In genomic region chr12:87442177-87443114, GRCm38 (mm10) we compare ENCODE assay signal across 9 mouse cellular contexts. TPM values are rescaled to one million over a fixed set of nuclear protein-coding genes. Genes with fewer than 3 reads are reported as not detected.
DNase-seq lines count a peak whose midpoint lies in the region; ATAC-seq and TF ChIP-seq lines count a peak whose summit lies in the region.
"Had no signal": no experiment of that assay in that cellular context is flagged by ENCODE, and none has a peak within 500 bp of the region (broad histone marks: within the 10 kb centered on the region; RNA-seq: fewer than 3 reads in every experiment).

No protein-coding gene starts in this region.

- no peak for DNase-seq in heart, postnatal 0 days (ENCODE audit: low spot score)
- no peak for DNase-seq in heart, adult 11 months
- DNase-seq in ES-E14 (ENCODE audit: low read depth, low spot score), result no peak
- no peak for DNase-seq in forebrain, embryonic 11.5 days (ENCODE audit: low spot score)
- peak; percentile 23 for DNase-seq in stomach, postnatal 0 days (ENCODE audit: low spot score)
- no peak for DNase-seq in frontal cortex, postnatal 10 days (ENCODE audit: low spot score in 2 of 2)
- DNase-seq in ovary, adult 18-20 months (ENCODE audit: low spot score), result no peak

- no peak for TF ChIP-seq EP300 in heart, postnatal 0 days (IDR thresholded peaks at IDR 0.05; ENCODE audit: low read depth)
- TF ChIP-seq EP300 in stomach, postnatal 0 days (optimal IDR thresholded peaks at IDR 0.05), result no peak

- in situ Hi-C loops in ES-E14 (cut with MboI; ENCODE audit: low sequenced_read_pairs in 2 of 2, unreplicated experiment in 2 of 2), result no loop called here

- H3K4me2 ChIP-seq in heart, postnatal 0 days (ENCODE audit: low read depth, low read length), result peak overlapping the region; percentile 82
- peak overlapping the region; percentile 50 for H3K4me2 ChIP-seq in forebrain, embryonic 11.5 days (ENCODE audit: low read depth, low read length, severe bottlenecking)
- peak overlapping the region; percentile 76 for H3K4me2 ChIP-seq in liver, embryonic 12.5 days
- peak overlapping the region; percentile 62 for H3K4me2 ChIP-seq in stomach, postnatal 0 days (replicated peaks; ENCODE audit: low read depth)

- WGBS in heart, postnatal 0 days, result 16% methylated on average over 12 of the region's 12 CpGs
- WGBS in forebrain, embryonic 11.5 days, result 27% methylated on average over 12 of the region's 12 CpGs
- WGBS in liver, embryonic 12.5 days (ENCODE audit: insufficient replicate concordance), result 16% methylated on average over 12 of the region's 12 CpGs
- WGBS in stomach, postnatal 0 days, result 14% methylated on average over 12 of the region's 12 CpGs

- H3K27me3 ChIP-seq in heart, postnatal 0 days (ENCODE audit: control insufficient read depth, insufficient read depth, low read length), result no peaks in the 10 kb centered on the region
- no peaks in the 10 kb centered on the region for H3K27me3 ChIP-seq in forebrain, embryonic 11.5 days (ENCODE audit: control insufficient read depth, insufficient read depth, low read length)
- no peaks in the 10 kb centered on the region for H3K27me3 ChIP-seq in liver, embryonic 12.5 days (replicated peaks)
- no peaks in the 10 kb centered on the region for H3K27me3 ChIP-seq in stomach, postnatal 0 days (ENCODE audit: control insufficient read depth, insufficient read depth, low read length)

- peaks cover 51% of the 10 kb centered on the region for H3K36me3 ChIP-seq in heart, postnatal 0 days (replicated peaks; ENCODE audit: control insufficient read depth, insufficient read depth, low read length)
- H3K36me3 ChIP-seq in ES-E14 (ENCODE audit: control insufficient read depth, insufficient read depth, low read length, poor library complexity, severe bottlenecking), result peaks cover 31% of the 10 kb centered on the region
- peaks cover 3% of the 10 kb centered on the region; the same call in 1 of the 2 replicates for H3K36me3 ChIP-seq in forebrain, embryonic 11.5 days (ENCODE audit: control insufficient read depth, insufficient read depth, low read length)
- peaks cover 62% of the 10 kb centered on the region for H3K36me3 ChIP-seq in liver, embryonic 12.5 days
- H3K36me3 ChIP-seq in stomach, postnatal 0 days (ENCODE audit: control insufficient read depth, insufficient read depth, low read length), result 0 out of 2 replicates have a peak, but pooled peaks cover 4% of the 10 kb centered on the region

- ATAC-seq in heart, postnatal 0 days (ENCODE audit: insufficient read depth, low read depth), result no peak
- no peak for ATAC-seq in forebrain, embryonic 11.5 days (replicated peaks; ENCODE audit: low FRiP score)
- ATAC-seq in liver, embryonic 12.5 days, result peak; percentile 25
- ATAC-seq in stomach, postnatal 0 days (ENCODE audit: low FRiP score, low TSS enrichment), result peak; percentile 31; the same call in 1 of the 2 replicates

- H3K4me1 ChIP-seq in heart, postnatal 0 days (ENCODE audit: control insufficient read depth, insufficient read depth), result peaks cover 19% of the 10 kb centered on the region
- peaks cover 0 to 2% of the 10 kb centered on the region in 2 experiments; a peak in 1 of 4 replicates for H3K4me1 ChIP-seq in ES-E14 (ENCODE audit: control insufficient read depth in 2 of 2, insufficient read depth in 2 of 2, low read length in 2 of 2, poor library complexity in 1 of 2)
- H3K4me1 ChIP-seq in forebrain, embryonic 11.5 days (replicated peaks; ENCODE audit: control insufficient read depth, insufficient read depth, low read length), result no peaks in the 10 kb centered on the region
- H3K4me1 ChIP-seq in liver, embryonic 12.5 days, result peaks cover 25% of the 10 kb centered on the region
- 0 out of 2 replicates have a peak, but pooled peaks cover 3% of the 10 kb centered on the region for H3K4me1 ChIP-seq in stomach, postnatal 0 days (replicated peaks; ENCODE audit: control insufficient read depth, insufficient read depth)

- H3K9ac ChIP-seq in heart, postnatal 0 days (replicated peaks; ENCODE audit: low read depth, low read length), result peak overlapping the region; percentile 77
- H3K9ac ChIP-seq in ES-E14 (ENCODE audit: insufficient read depth, low read depth, low read length, poor library complexity, severe bottlenecking), result peak overlapping the region; percentile 95
- H3K9ac ChIP-seq in forebrain, embryonic 11.5 days (ENCODE audit: low read length), result peak overlapping the region; percentile 96
- peak overlapping the region; percentile 94 for H3K9ac ChIP-seq in liver, embryonic 12.5 days
- H3K9ac ChIP-seq in stomach, postnatal 0 days (ENCODE audit: low read length), result peak overlapping the region; percentile 96

- no peak for TF ChIP-seq CTCF in heart, postnatal 0 days (IDR thresholded peaks at IDR 0.05; ENCODE audit: low read depth)
- no peak for TF ChIP-seq CTCF in stomach, postnatal 0 days (IDR thresholded peaks at IDR 0.05; ENCODE audit: low read depth)

- no peaks in the 10 kb centered on the region for H3K9me3 ChIP-seq in heart, postnatal 0 days (replicated peaks; ENCODE audit: control insufficient read depth, low read length)
- H3K9me3 ChIP-seq in ES-E14 (ENCODE audit: control insufficient read depth, insufficient read depth, low read depth, low read length), result no peaks in the 10 kb centered on the region
- no peaks in the 10 kb centered on the region for H3K9me3 ChIP-seq in forebrain, embryonic 11.5 days (ENCODE audit: control insufficient read depth, low read length)
- no peaks in the 10 kb centered on the region for H3K9me3 ChIP-seq in liver, embryonic 12.5 days (replicated peaks)
- no peaks in the 10 kb centered on the region for H3K9me3 ChIP-seq in stomach, postnatal 0 days (ENCODE audit: control insufficient read depth, low read length)

- peak overlapping the region; percentile 94 for H3K4me3 ChIP-seq in heart, postnatal 0 days (ENCODE audit: low read depth, low read length)
- H3K4me3 ChIP-seq in ES-E14 (ENCODE audit: insufficient read depth in 1 of 2, low read depth in 1 of 2, low read length in 2 of 2, poor library complexity in 1 of 2, severe bottlenecking in 1 of 2), result peak overlapping the region; percentile 98 to 99
- peak overlapping the region; percentile 97 for H3K4me3 ChIP-seq in forebrain, embryonic 11.5 days (ENCODE audit: low read depth, low read length)
- H3K4me3 ChIP-seq in liver, embryonic 12.5 days, result peak overlapping the region; percentile 95
- H3K4me3 ChIP-seq in stomach, postnatal 0 days (ENCODE audit: low read depth, low read length), result peak overlapping the region; percentile 99

- H3K27ac ChIP-seq in heart, postnatal 0 days (ENCODE audit: low read depth), result peak overlapping the region; percentile 86; the same call in 1 of the 2 replicates
- H3K27ac ChIP-seq in ES-E14 (ENCODE audit: insufficient read depth, low read depth, low read length, poor library complexity, severe bottlenecking), result peak overlapping the region; percentile 26; the same call in 1 of the 2 replicates
- H3K27ac ChIP-seq in forebrain, embryonic 11.5 days (ENCODE audit: low read depth, low read length), result no peak overlapping the region
- peak overlapping the region; percentile 82 for H3K27ac ChIP-seq in liver, embryonic 12.5 days
- peak overlapping the region; percentile 87 for H3K27ac ChIP-seq in stomach, postnatal 0 days (replicated peaks)

TF ChIP-seq in ES-E14, 5 proteins besides CTCF, POLR2A, EP300 and RAD21 (continues in another document):
- TF ChIP-seq ZNF384 (IDR thresholded peaks at IDR 0.05; ENCODE audit: low read depth, low read length), result no peak
- no peak for TF ChIP-seq ZC3H11A (IDR thresholded peaks at IDR 0.05; ENCODE audit: borderline replicate concordance, low read depth, low read length)
- TF ChIP-seq CHD2 (IDR thresholded peaks at IDR 0.05; ENCODE audit: low read depth, low read length), result no peak

RNA-seq across cellular contexts. Expression of gene Slirp, which starts 1.2 kb away (rescaled TPM):
- total RNA-seq in heart, postnatal 0 days (2014; rRNA removed; ENCODE audit: low replicate concordance), result 123 and 224 TPM in 2 replicates
- 288 and 307 TPM in 2 replicates for polyA plus RNA-seq in heart, postnatal 0 days (2015; fragmentation: Nextera tagmentation; extraction: Ambion mirVana)
- total RNA-seq in ES-E14 (2012; rRNA removed), result 124 and 175 TPM in 2 replicates
- polyA plus RNA-seq in forebrain, embryonic 11.5 days (2014; fragmentation: Nextera tagmentation; extraction: Ambion mirVana), result 271 and 294 TPM in 2 replicates
- polyA plus RNA-seq in liver, embryonic 12.5 days (2016; fragmentation: Nextera tagmentation; extraction: Ambion mirVana), result 211 and 219 TPM in 2 replicates
- polyA plus RNA-seq in stomach, postnatal 0 days (2015; fragmentation: Nextera tagmentation; extraction: Ambion mirVana), result 226 and 238 TPM in 2 replicates

RNA-seq across cellular contexts. Expression of gene Alkbh1, which starts 1.4 kb away (rescaled TPM):
- 26.2 and 26.6 TPM in 2 replicates for total RNA-seq in heart, postnatal 0 days (2014; rRNA removed; ENCODE audit: low replicate concordance)
- 14.3 and 17.7 TPM in 2 replicates for polyA plus RNA-seq in heart, postnatal 0 days (2015; fragmentation: Nextera tagmentation; extraction: Ambion mirVana)
- total RNA-seq in ES-E14 (2012; rRNA removed), result 90.0 and 116 TPM in 2 replicates
- polyA plus RNA-seq in forebrain, embryonic 11.5 days (2014; fragmentation: Nextera tagmentation; extraction: Ambion mirVana), result 54.8 and 56.8 TPM in 2 replicates
- 34.5 and 39.2 TPM in 2 replicates for polyA plus RNA-seq in liver, embryonic 12.5 days (2016; fragmentation: Nextera tagmentation; extraction: Ambion mirVana)
- polyA plus RNA-seq in stomach, postnatal 0 days (2015; fragmentation: Nextera tagmentation; extraction: Ambion mirVana), result 21.7 and 21.8 TPM in 2 replicates

RNA-seq across cellular contexts. Expression of gene Snw1, which starts 29.6 kb away (rescaled TPM):
- total RNA-seq in heart, postnatal 0 days (2014; rRNA removed; ENCODE audit: low replicate concordance), result 20.9 and 35.6 TPM in 2 replicates
- 68.1 and 70.1 TPM in 2 replicates for polyA plus RNA-seq in heart, postnatal 0 days (2015; fragmentation: Nextera tagmentation; extraction: Ambion mirVana)
- total RNA-seq in ES-E14 (2012; rRNA removed), result 70.3 and 85.1 TPM in 2 replicates
- 158 and 165 TPM in 2 replicates for polyA plus RNA-seq in forebrain, embryonic 11.5 days (2014; fragmentation: Nextera tagmentation; extraction: Ambion mirVana)
- 82.5 and 85.6 TPM in 2 replicates for polyA plus RNA-seq in liver, embryonic 12.5 days (2016; fragmentation: Nextera tagmentation; extraction: Ambion mirVana)
- polyA plus RNA-seq in stomach, postnatal 0 days (2015; fragmentation: Nextera tagmentation; extraction: Ambion mirVana), result 71.5 and 75.5 TPM in 2 replicates

RNA-seq across cellular contexts. Expression of gene Gm5788, which starts 52.1 kb away (rescaled TPM):
- total RNA-seq in heart, postnatal 0 days (2014; rRNA removed; ENCODE audit: low replicate concordance), result not detected in 2 replicates
- not detected in 2 replicates for polyA plus RNA-seq in heart, postnatal 0 days (2015; fragmentation: Nextera tagmentation; extraction: Ambion mirVana)
- total RNA-seq in ES-E14 (2012; rRNA removed), result 6.4 and 8.2 TPM in 2 replicates
- polyA plus RNA-seq in forebrain, embryonic 11.5 days (2014; fragmentation: Nextera tagmentation; extraction: Ambion mirVana), result not detected in 2 replicates
- not detected in 2 replicates for polyA plus RNA-seq in liver, embryonic 12.5 days (2016; fragmentation: Nextera tagmentation; extraction: Ambion mirVana)
- polyA plus RNA-seq in stomach, postnatal 0 days (2015; fragmentation: Nextera tagmentation; extraction: Ambion mirVana), result not detected in 2 replicates
- total RNA-seq: common myeloid progenitor, adult 5-6 weeks had no signal

RNA-seq across cellular contexts. Expression of gene Sptlc2, which starts 54.3 kb away (rescaled TPM):
- total RNA-seq in heart, postnatal 0 days (2014; rRNA removed; ENCODE audit: low replicate concordance), result 23.5 and 66.6 TPM in 2 replicates
- 65.1 and 67.0 TPM in 2 replicates for polyA plus RNA-seq in heart, postnatal 0 days (2015; fragmentation: Nextera tagmentation; extraction: Ambion mirVana)
- total RNA-seq in ES-E14 (2012; rRNA removed), result 182 and 221 TPM in 2 replicates
- 53.6 and 58.7 TPM in 2 replicates for polyA plus RNA-seq in forebrain, embryonic 11.5 days (2014; fragmentation: Nextera tagmentation; extraction: Ambion mirVana)
- 34.2 and 39.7 TPM in 2 replicates for polyA plus RNA-seq in liver, embryonic 12.5 days (2016; fragmentation: Nextera tagmentation; extraction: Ambion mirVana)
- polyA plus RNA-seq in stomach, postnatal 0 days (2015; fragmentation: Nextera tagmentation; extraction: Ambion mirVana), result 201 and 204 TPM in 2 replicates

Comparison
In these comparisons a context has a peak if more than half of its experiments do, and no peak if none do; other contexts are left out.
1. ATAC-seq: peak in liver, embryonic 12.5 days (single experiment) and stomach, postnatal 0 days (single experiment); none in heart, postnatal 0 days (single experiment) and forebrain, embryonic 11.5 days (single experiment).
2. Peak in every context shown above with its lines, with median percentiles within 50 percentile points of each other: H3K4me2 ChIP-seq, H3K4me3 ChIP-seq and H3K9ac ChIP-seq.